Mouse (Mus musculus) midbrain, embryonic 11.5 days (tissue): ENCODE measurements at regions not wholly inside any gene's neighbourhood (a gene's known extent, or its start where the extent isn't known, plus 50 kb on each side); places are given as distances from the start of the nearest gene placed in this dataset.

ENCODE experiments used
- ATAC-seq: fragments of 200-750 bp; cut with Nextera tagmentation; 2 replicates; pipeline ENCODE4 v1.8.0; 2017; ENCODE audit warnings: moderate TSS enrichment, moderate library complexity; ENCODE audit not compliant: low FRiP score
- DNase-seq: peaks from one replicate; pipeline ENCODE4 v3.0.0; 2015; ENCODE audit warnings: low spot score; ENCODE audit errors: missing footprints
- H3K27ac ChIP-seq: fragments of 300-500 bp; sonication (generic); 2 replicates; pipeline ENCODE4 v1.5.1; 2014; ENCODE audit warnings: low read depth, low read length
- H3K27me3 ChIP-seq: fragments of 300-500 bp; sonication (generic); 2 replicates; pipeline ENCODE4 v1.6.1; 2014; ENCODE audit warnings: mild to moderate bottlenecking, low read length, moderate library complexity, mixed read lengths; ENCODE audit not compliant: control insufficient read depth, insufficient read depth
- H3K36me3 ChIP-seq: fragments of 300-500 bp; sonication (generic); 2 replicates; pipeline ENCODE4 v1.6.1; 2014; ENCODE audit warnings: mild to moderate bottlenecking, low read length, moderate library complexity, mixed read lengths; ENCODE audit not compliant: control insufficient read depth, insufficient read depth
- H3K4me1 ChIP-seq: fragments of 300-500 bp; sonication (generic); 2 replicates; pipeline ENCODE4 v1.6.1; 2014; ENCODE audit warnings: low read length; ENCODE audit not compliant: control insufficient read depth, insufficient read depth
- H3K4me2 ChIP-seq: fragments of 300-500 bp; sonication (generic); 2 replicates; pipeline ENCODE4 v1.6.1; 2014; ENCODE audit warnings: mild to moderate bottlenecking, moderate library complexity
- H3K4me3 ChIP-seq: fragments of 300-500 bp; sonication (generic); 2 replicates; pipeline ENCODE4 v1.5.1; 2014; ENCODE audit warnings: low read depth, low read length
- H3K9ac ChIP-seq: fragments of 300-500 bp; sonication (generic); 2 replicates; pipeline ENCODE4 v1.6.1; 2014; ENCODE audit warnings: low read length
- H3K9me3 ChIP-seq: fragments of 300-500 bp; sonication (generic); 2 replicates; pipeline ENCODE4 v1.6.1; 2016; ENCODE audit warnings: low read length; ENCODE audit not compliant: control insufficient read depth
- WGBS: fragments of 180-500 bp; shearing (Covaris S2); extraction: QIAGEN DNeasy Blood & Tissue Kit; methylation state at CpG from one replicate; pipeline ENCODE4 v1.1.7; 2014; 5-methylcytosine and 5-hydroxymethylcytosine counted together

DNA sequence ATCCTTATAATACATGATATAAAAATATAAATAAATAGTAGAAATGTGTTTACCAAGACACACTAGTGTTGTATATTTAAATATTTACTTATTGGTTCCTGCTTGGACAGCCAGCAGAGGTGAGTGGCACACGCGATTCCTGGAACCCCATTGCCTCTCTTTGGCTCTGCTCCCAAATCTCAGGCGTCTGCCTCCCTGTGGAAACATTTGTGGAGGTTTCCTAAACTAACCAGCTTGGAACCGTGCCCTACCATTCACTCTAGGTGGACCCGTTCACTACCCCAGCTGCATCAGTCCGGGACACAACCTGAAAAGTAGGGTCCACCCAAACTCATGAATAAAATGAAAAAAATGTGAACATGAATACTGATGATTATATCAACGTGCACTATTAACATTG is 404.0 kb upstream of the Defb41 start:
- ATAC-seq (no peak), DNase-seq (no peak)
- Histone ChIP-seq H3K4me3 (no peak overlapping the region), H3K9me3 (no peaks in the 10 kb centered on the region), H3K27ac (no peak overlapping the region), H3K27me3 (no peaks in the 10 kb centered on the region), H3K4me1 (no peaks in the 10 kb centered on the region), H3K36me3 (no peaks in the 10 kb centered on the region), H3K4me2 (no peak overlapping the region), H3K9ac (no peak overlapping the region)
- WGBS: 85% methylated on average over 7 of the region's 7 CpGs

DNA sequence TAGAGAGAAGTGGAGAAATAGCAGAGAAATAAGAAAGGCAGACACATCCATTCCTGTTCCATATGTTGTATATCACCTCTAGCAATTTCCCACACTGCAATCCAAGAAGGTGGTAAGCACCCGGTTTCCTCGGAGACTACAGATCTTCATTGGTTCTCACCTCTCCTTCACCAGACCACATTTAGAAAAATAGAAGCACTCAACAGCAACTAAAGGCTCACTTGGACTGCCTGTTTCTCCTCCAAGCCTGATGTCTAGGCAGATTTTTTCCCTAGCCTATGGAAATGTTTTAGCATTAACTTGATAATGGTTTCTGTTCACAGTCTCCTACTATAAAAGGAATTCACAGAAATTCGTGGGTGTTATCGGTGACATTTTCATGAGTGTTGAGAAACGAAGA is 403.3 kb upstream of the Defb41 start:
- H3K27ac ChIP-seq: no peak overlapping the region
- H3K9me3 ChIP-seq: no peaks in the 10 kb centered on the region
- no peak for DNase-seq
- no peak overlapping the region for H3K4me3 ChIP-seq
- no peaks in the 10 kb centered on the region for H3K36me3 ChIP-seq
- H3K9ac ChIP-seq: no peak overlapping the region
- no peak for ATAC-seq
- 86% methylated on average over 5 of the region's 5 CpGs for WGBS
- no peaks in the 10 kb centered on the region for H3K27me3 ChIP-seq
- no peaks in the 10 kb centered on the region for H3K4me1 ChIP-seq
- no peak overlapping the region for H3K4me2 ChIP-seq

DNA sequence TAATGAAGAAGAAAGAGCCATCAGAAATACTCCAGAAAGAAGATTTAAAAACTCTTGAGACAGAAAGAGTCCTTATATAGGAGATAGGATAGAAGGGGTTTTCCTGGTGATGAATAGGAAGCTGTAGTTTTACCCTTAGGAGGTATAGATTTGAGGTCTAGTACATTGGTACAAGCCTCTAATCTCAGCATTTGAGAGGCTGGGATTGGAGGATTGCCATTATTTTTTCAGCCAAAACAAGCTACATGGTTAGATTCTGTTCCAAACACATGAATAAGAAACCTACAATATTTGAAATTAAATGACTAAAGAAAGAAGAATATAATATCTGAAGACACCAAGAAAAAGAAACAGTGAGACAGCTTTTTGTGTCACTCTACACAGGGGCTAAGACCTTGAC is 375.9 kb upstream of the Defb41 start:
- Histone ChIP-seq H3K4me3 (no peak overlapping the region), H3K27ac (no peak overlapping the region), H3K27me3 (no peaks in the 10 kb centered on the region), H3K4me1 (peaks cover 11% of the 10 kb centered on the region; the same call in 1 of the 2 replicates), H3K4me2 (no peak overlapping the region), H3K9ac (no peak overlapping the region), H3K36me3 (no peaks in the 10 kb centered on the region), H3K9me3 (no peaks in the 10 kb centered on the region)
- ATAC-seq (no peak), DNase-seq (no peak)

DNA sequence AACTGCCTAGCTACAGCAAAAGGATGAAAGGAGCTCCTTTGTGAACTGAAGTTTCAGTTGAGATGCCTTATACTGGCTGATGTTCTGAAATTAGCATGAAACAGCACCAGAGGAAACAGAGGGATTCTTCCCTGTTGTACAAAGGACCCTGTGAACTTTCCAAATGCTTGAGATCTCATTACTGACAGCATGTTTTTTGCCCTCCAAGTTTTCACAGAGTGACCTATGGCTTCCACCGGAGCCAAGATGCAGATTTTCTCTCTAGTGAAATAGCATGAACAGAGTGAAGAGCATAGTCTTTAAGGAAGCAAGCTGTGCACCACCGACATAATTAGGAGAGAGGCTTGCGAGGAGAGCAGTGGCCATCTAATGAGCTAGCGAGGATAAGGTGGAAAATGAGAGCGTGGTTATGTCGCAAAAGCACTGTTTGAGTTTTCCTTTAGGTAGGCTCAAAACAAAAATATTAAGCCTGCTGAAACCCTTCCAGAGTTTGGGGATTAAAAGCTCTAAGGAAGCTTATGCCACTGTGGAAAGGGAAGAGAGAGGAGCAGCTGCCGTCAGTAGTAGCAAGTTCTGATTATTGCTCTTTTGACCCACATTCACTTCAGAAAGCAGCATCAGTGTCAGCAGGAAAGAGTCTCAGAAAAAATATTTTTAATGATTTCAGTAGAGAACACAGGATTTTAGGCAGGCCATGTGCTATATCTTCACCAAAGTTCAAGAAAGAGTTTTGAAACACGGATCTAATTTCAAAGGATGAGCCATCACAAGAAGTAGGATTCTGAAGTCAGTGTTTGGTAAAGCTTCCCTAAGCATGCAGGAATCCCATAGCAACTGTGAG is 374.7 kb upstream of the Defb41 start:
- peak overlapping the region; percentile 24 for H3K4me2 ChIP-seq
- peak; percentile 91 for DNase-seq
- WGBS: 12% methylated on average over 8 of the region's 8 CpGs

DNA sequence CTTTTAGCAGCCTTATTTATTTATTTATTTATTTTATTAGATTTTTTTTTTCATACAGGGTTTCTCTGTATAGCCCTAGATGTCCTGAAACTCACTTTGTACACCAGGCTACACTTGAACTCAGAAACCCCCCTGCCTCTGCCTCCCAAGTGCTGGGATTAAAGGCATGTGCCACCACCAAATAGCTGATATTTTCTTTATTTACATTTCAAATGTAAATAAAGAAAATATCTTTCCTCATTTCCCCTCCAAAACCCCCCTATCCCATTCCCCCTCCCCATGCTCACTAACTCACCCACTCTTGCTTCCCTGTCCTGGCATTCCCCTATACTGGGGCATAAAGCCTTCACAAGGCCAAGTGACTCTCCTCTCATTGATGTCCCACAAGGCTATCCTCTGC is 372.4 kb upstream of the Defb41 start:
- DNase-seq: peak; percentile 85
- ATAC-seq: no peak

More for the DNA sequence above, 374.7 kb upstream of the Defb41 start:
- H3K27me3 ChIP-seq: no peaks in the 10 kb centered on the region
- no peaks in the 10 kb centered on the region for H3K9me3 ChIP-seq
- peak overlapping the region; percentile 17 for H3K27ac ChIP-seq
- H3K9ac ChIP-seq: no peak overlapping the region
- H3K4me1 ChIP-seq: peaks cover 11% of the 10 kb centered on the region; the same call in 1 of the 2 replicates
- H3K4me3 ChIP-seq: no peak overlapping the region
- ATAC-seq: peak; percentile 86
- no peaks in the 10 kb centered on the region for H3K36me3 ChIP-seq

DNA sequence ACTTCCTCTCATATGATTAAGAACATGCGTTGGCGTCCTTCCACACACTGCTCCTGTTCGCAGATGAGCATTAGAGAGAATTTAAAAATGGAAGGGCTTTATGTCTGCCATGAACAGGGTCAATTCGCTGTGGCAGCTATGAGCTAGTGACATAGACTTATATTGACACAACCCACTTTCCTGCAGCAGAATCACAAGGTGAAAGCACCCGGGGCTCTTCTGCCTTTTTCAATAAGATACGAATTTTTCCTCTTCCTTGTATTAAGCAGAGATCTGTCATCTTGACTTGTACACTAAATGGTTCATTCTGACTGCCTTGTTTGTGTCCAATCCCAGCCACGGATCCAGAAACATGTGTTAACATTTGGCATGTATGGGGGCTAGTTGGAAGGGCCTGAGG is 345.3 kb upstream of the Defb41 start:
- Histone ChIP-seq H3K9ac (no peak overlapping the region), H3K36me3 (no peaks in the 10 kb centered on the region), H3K27ac (no peak overlapping the region), H3K4me2 (no peak overlapping the region), H3K27me3 (no peaks in the 10 kb centered on the region), H3K9me3 (no peaks in the 10 kb centered on the region), H3K4me3 (no peak overlapping the region), H3K4me1 (no peaks in the 10 kb centered on the region)
- no peak for ATAC-seq
- DNase-seq: no peak
- WGBS: 82% methylated on average over 7 of the region's 7 CpGs

More for the DNA sequence above, 372.4 kb upstream of the Defb41 start:
- Histone ChIP-seq H3K27ac (no peak overlapping the region), H3K9ac (no peak overlapping the region), H3K9me3 (no peaks in the 10 kb centered on the region), H3K27me3 (no peaks in the 10 kb centered on the region), H3K36me3 (no peaks in the 10 kb centered on the region), H3K4me3 (no peak overlapping the region), H3K4me1 (peaks cover 11% of the 10 kb centered on the region; the same call in 1 of the 2 replicates), H3K4me2 (no peak overlapping the region)

DNA sequence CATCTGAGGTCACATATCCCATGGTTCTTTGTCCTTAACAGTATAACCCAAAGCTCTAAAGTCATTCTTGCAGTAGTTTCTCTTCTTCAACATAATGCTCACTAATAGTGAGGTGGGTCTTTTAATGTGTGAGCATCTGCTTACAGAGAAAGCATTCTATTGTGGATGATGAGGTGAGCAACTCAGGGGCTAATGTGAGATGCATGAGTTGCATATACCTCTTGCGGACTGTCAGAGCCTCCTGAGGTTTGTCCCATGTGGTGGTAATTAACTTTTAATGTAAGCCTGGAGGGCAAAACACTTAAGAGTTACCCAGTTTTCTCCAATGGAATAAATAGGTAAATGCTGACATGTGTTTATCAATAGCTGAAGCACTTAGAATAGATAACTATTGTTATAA is 334.9 kb upstream of the Defb41 start:
- DNase-seq (no peak), ATAC-seq (no peak)
- Histone ChIP-seq H3K4me1 (no peaks in the 10 kb centered on the region), H3K27ac (no peak overlapping the region), H3K27me3 (no peaks in the 10 kb centered on the region), H3K36me3 (no peaks in the 10 kb centered on the region), H3K9me3 (no peaks in the 10 kb centered on the region), H3K9ac (no peak overlapping the region), H3K4me3 (no peak overlapping the region), H3K4me2 (no peak overlapping the region)
- WGBS: 84% methylated on average over 1 of the region's 1 CpGs

DNA sequence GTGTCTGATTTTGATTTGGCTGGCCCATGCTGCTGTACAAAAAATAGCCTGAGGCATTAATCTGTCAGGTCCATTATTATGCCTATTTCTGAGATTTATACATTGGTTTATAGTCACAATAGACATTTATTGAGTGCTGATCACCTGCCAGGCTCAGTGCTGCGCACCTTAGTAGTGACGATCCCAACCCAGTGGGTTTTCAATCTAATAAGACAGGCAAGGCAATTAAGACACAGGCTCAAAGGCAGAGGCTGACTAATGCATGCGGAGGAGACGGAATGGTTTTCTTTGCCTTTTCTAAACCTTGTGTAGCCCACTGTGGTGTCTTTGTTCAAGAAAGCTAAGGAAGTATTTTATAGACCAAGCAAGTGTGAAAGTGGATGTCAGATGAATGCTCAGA is 334.0 kb upstream of the Defb41 start:
- H3K27me3 ChIP-seq: no peaks in the 10 kb centered on the region
- H3K4me3 ChIP-seq: no peak overlapping the region
- H3K36me3 ChIP-seq: no peaks in the 10 kb centered on the region
- H3K9ac ChIP-seq: no peak overlapping the region
- ATAC-seq: 0 out of 2 replicates have a peak, but pooled peaks have one; percentile 30
- DNase-seq: no peak
- WGBS: 57% methylated on average over 4 of the region's 4 CpGs
- H3K9me3 ChIP-seq: no peaks in the 10 kb centered on the region
- no peaks in the 10 kb centered on the region for H3K4me1 ChIP-seq
- no peak overlapping the region for H3K27ac ChIP-seq
- H3K4me2 ChIP-seq: no peak overlapping the region

DNA sequence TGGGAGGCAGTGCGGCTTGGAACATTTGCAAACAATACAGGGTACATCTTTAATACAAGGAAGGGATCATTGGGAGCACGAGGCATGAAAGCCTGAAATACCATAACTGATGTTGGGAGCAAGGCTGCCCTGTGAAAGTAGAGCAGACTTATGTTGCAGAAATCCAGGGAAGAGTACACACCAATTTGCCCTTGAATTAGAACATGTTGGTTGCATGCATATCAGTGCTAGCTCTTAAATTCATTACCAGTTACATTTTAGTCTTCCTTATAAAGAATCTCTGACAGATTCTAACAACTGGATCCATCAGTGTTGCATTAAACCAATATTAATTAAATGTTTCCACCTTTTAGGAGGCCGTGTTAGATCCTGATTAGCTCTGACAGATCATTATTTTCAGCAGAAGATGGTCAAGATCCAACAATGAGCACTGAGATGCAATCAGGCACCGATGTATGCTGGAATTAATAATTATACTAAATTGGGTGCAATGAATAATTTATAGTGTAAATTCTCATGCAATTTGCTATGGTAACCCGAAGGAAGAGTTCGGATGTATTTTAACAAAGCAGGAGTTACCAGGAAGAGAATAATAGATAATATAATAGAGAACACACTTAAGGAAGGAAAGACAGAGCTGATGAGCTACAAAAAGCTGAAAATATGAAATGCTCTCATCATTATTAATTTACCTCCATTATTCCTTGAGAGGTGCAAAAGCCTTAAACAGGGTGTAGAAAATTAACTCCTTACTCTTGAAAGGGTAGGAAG is 318.6 kb upstream of the Defb41 start:
- Histone ChIP-seq H3K4me1 (no peaks in the 10 kb centered on the region), H3K36me3 (no peaks in the 10 kb centered on the region), H3K9ac (no peak overlapping the region), H3K4me2 (no peak overlapping the region), H3K27ac (no peak overlapping the region), H3K4me3 (no peak overlapping the region), H3K27me3 (no peaks in the 10 kb centered on the region), H3K9me3 (no peaks in the 10 kb centered on the region)
- ATAC-seq: no peak
- DNase-seq: no peak
- 84% methylated on average over 6 of the region's 6 CpGs for WGBS
